Mouse (Mus musculus) frontal cortex, postnatal 14 days (tissue): ENCODE measurements around the gene Prim2.

Source experiments
- DNase-seq, 2 experiments: peaks; one replicate each; pipeline ENCODE4 v3.0.0; 2022; ENCODE audit warnings: low spot score in 2 of 2

Prim2 gene

GRCm38 (mm10) chr1:33541708-33542107, 127.9 kb downstream of the Prim2 start:
- no peak for DNase-seq

GRCm38 (mm10) chr1:33537948-33538347, 131.6 kb downstream of the Prim2 start:
- DNase-seq, result no peak

- no peak for DNase-seq
Observed at GRCm38 (mm10) chr1:33536272-33537004, 133.2 kb downstream of the Prim2 start.

DNA sequence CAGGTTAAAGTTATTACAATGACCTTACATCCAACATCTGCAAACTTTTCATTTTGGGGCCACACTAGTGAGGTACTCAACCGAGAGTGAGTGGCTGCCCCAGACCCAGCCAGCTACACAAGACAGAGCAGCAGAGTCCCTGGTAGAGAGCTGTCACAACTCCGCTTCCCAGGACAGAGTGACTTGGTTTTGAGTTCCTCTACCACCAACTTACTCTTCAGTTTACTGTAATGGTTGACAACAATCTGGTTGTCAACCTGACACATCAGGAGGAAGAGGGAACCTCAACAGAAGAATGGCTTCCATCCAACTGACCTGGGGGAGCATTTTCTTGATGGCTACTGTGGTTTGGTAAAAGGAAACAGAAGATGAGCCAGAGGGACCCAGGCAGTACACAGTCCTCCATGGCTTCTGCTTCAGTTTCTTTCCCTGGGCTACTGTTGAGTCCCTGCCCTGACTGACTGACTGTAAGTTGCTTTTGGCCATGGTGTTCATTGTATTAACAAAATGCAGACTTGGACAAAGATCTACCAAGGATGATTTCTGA, 134.4 kb downstream of the Prim2 start:
- no peak for DNase-seq

DNA sequence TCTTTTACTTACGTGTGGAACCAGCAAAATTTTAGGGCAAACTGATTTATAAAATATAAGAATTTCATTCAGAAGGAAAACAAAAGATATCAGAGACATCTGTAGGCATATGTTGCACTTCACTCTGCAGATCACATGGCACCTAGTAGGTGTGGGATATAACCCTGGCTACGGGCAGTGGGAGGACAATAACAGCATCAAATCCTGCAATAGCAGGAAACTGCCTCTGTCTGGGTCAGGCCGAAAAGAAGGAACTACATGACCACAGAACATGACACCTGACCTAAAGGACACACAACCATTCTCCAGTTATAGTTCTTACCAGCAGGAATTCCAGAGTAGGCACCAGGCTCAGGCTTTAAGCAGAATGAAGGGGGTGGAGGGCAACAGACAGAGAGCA, 137.7 kb downstream of the Prim2 start:
- no peak for DNase-seq

GRCm38 (mm10) chr1:33531097-33531856, 138.3 kb downstream of the Prim2 start:
- DNase-seq, result no peak

- no peak for DNase-seq
Observed at GRCm38 (mm10) chr1:33530491-33530890, 139.1 kb downstream of the Prim2 start.

- DNase-seq, result no peak
Observed at GRCm38 (mm10) chr1:33529543-33530232, 139.9 kb downstream of the Prim2 start.

GRCm38 (mm10) chr1:33527352-33527863, 142.2 kb downstream of the Prim2 start:
- no peak for DNase-seq

GRCm38 (mm10) chr1:33523223-33523622, 146.4 kb downstream of the Prim2 start:
- DNase-seq, result no peak

DNA sequence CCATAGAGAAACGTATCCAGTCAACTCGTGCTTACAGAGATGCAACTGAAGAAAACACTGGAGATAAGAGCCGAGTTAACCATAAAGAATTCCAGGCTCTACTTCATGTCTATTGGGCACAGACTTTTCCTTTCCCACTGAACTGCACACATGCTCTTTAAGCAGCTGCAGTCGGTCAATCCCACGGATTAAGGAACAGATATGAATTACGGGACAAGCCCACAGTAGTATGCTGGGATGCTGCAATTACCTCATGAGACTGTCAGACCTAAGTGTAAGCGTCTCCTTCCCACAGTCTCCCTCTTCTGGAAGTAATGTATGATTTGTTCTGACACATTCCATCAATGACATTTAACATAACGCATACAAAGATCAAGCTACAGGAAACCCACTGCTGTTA, 154.5 kb downstream of the Prim2 start:
- DNase-seq, result no peak

DNA sequence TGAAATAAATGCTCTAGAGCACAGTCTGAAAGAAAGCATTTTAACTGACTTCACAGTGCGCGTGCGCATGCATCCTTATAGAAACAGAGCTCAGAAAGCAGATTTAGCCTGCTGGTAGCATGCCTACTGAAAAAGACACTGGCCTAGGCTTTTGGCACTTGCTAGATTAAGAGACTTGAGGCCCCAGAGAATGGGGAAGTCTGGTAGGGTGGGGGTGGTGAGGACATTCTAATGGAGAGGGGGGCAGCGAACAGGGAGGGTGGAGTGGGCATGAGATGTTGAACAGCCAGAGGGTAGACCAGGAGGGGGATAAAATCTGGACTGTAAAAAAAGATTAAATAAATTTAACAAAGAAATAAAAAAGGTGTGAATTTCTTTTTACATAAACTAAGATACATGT, 158.3 kb downstream of the Prim2 start:
- no peak for DNase-seq

- DNase-seq, result no peak
Observed at GRCm38 (mm10) chr1:33504371-33504770, 165.2 kb downstream of the Prim2 start.

GRCm38 (mm10) chr1:33502890-33503289, 166.7 kb downstream of the Prim2 start:
- DNase-seq, result no peak

GRCm38 (mm10) chr1:33502298-33502697, 167.3 kb downstream of the Prim2 start:
- DNase-seq, result no peak

DNA sequence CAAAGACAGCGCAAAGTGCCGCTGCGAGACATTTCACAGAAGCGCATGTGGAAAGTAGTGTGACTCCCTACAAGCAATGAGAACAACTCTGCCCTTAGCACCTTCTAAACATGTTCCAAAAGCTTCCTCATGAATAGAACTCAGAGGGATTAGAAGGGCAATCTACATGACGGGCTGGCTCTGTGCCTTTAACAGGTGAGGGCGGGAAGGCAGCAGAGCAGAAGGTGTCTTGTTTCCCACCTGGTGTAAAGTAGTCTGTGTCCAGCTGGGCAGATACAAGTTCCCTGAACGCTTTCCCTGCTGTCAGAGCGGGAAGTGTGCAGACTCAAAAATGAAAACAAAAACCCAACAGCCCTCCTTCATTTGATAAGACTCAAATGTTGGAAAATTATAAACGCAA, 169.5 kb downstream of the Prim2 start:
- DNase-seq, result no peak

GRCm38 (mm10) chr1:33499603-33500002, 170.0 kb downstream of the Prim2 start:
- no peak for DNase-seq

GRCm38 (mm10) chr1:33496128-33496527, 173.5 kb downstream of the Prim2 start:
- DNase-seq, result no peak

DNA sequence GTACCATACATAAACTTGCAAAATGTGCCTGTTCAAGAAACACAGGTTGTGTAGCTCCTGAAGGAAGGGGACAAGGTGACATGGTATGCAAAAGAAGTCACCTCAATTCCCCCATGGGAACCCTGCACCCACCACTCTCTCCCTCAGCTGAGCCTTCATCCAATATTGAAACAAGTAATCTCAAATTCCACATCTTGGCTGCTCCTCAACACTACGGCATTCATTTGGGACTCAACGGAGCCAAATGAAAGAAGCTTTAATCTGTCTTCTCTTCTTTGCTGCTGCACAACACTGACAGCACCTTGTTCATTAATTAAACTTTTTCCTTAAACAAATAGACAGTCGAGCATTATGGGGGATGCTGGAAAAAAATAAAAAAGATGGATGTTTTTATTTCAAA, 174.0 kb downstream of the Prim2 start:
- DNase-seq, result no peak

GRCm38 (mm10) chr1:33495203-33495553, 174.4 kb downstream of the Prim2 start:
- no peak for DNase-seq

DNA sequence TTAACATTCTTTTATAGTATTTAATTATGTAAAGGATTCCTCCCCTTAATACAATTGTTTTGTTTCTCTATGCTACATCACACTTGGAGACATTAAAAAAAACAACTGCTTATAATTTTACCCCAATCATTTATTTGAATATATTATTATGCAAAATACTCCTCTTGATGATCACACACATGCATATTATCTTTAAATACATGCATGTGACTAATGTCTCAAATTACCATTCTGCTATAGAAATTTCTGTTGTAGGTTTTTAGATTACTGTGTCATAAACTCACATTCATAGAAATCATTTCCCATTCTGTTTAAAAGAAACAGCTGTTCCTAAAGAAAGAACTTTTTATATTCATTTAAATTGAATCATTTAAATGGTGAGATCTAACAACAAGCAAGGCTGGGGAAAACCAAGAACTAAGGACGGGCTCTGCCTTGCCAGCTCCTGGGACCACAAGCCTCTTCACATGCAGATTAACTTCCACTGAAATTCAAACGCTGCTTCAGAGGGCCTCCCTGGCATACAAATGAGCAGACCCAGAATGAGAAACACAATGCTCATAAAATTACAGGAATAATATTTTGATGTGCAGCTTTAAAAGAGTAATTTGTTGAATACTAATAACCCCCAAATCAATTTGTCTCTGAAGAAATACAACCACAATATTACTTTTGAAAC, 174.9 kb downstream of the Prim2 start:
- no peak for DNase-seq

GRCm38 (mm10) chr1:33490220-33490619, 179.4 kb downstream of the Prim2 start:
- DNase-seq, result no peak
